Comparison of ENCODE assay signal across 9 mouse cellular contexts in the genomic region with DNA sequence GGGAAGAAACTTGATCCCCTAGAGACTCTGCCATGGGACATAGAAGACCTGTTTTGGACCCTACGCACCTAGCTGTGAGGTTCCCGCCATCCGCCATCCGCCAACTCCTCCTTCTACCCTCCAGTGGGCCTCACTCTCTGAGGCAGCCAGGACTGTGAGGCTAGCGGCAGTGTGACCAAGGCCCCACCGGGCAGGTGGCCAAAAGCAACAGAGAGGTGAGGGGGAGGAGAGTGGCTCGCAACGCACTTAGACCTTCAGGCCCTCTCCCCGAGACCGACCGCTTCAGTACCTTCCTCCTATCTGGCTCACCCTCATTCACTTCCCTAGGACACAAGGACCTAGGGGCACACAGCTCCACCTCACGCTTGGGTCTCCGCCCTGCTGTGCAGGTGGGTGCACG. TPM values are rescaled to one million over a fixed set of nuclear protein-coding genes. Genes with fewer than 3 reads are reported as not detected.
DNase-seq lines count a peak whose midpoint lies in the region; ATAC-seq and TF ChIP-seq lines count a peak whose summit lies in the region.
"Had no signal": no experiment of that assay in that cellular context is flagged by ENCODE, and none has a peak within 500 bp of the region (broad histone marks: within the 10 kb centered on the region; RNA-seq: fewer than 3 reads in every experiment).

No protein-coding gene starts in this region.

- 92% methylated on average over 14 of the region's 14 CpGs for WGBS in embryonic facial prominence, embryonic 10.5 days
- WGBS in midbrain, embryonic 14.5 days = 87% methylated on average over 14 of the region's 14 CpGs

- ATAC-seq in midbrain, embryonic 14.5 days (ENCODE audit: low FRiP score, low TSS enrichment) = no peak

- peak overlapping the region; percentile 44 for H3K27ac ChIP-seq in embryonic facial prominence, embryonic 10.5 days (replicated peaks)
- H3K27ac ChIP-seq in midbrain, embryonic 14.5 days (replicated peaks; ENCODE audit: low read depth, low read length) = no peak overlapping the region

- H3K4me2 ChIP-seq in midbrain, embryonic 14.5 days (ENCODE audit: low read length) = peak overlapping the region; percentile 75

- intact Hi-C loops in heart, postnatal 10 days (cut with DNase I) = loop anchor here (2.0 to 5.0 kb wide), 2 partner anchors 32 to 163 kb away; no protein-coding TSS in a partner anchor

- H3K4me3 ChIP-seq in E14TG2a.4 (replicated peaks; ENCODE audit: low read length) = peak overlapping the region; percentile 43
- peak overlapping the region; percentile 74; the same call in 1 of the 2 replicates for H3K4me3 ChIP-seq in embryonic facial prominence, embryonic 10.5 days
- peak overlapping the region; percentile 8 for H3K4me3 ChIP-seq in midbrain, embryonic 14.5 days (replicated peaks; ENCODE audit: low read depth, low read length)

- H3K9ac ChIP-seq in midbrain, embryonic 14.5 days (replicated peaks; ENCODE audit: low read length) = no peak overlapping the region

- TF ChIP-seq CTCF in E14TG2a.4 (conservative IDR thresholded peaks at IDR 0.05; ENCODE audit: low read length) = no peak

- H3K4me1 ChIP-seq in E14TG2a.4 (replicated peaks; ENCODE audit: low read depth, low read length) = peaks cover 78% of the 10 kb centered on the region
- H3K4me1 ChIP-seq in embryonic facial prominence, embryonic 10.5 days = peaks cover 77% of the 10 kb centered on the region
- H3K4me1 ChIP-seq in midbrain, embryonic 14.5 days (ENCODE audit: control insufficient read depth, insufficient read depth, low read length) = peaks cover 40% of the 10 kb centered on the region

- peaks cover 23% of the 10 kb centered on the region for H3K27me3 ChIP-seq in E14TG2a.4 (ENCODE audit: insufficient read depth, low read length)
- H3K27me3 ChIP-seq in embryonic facial prominence, embryonic 10.5 days (replicated peaks; ENCODE audit: low read depth, poor library complexity, severe bottlenecking) = no peaks in the 10 kb centered on the region
- H3K27me3 ChIP-seq in midbrain, embryonic 14.5 days (ENCODE audit: control insufficient read depth, insufficient read depth, low read length) = no peaks in the 10 kb centered on the region

- H3K36me3 ChIP-seq in E14TG2a.4 (ENCODE audit: insufficient read depth, low read length) = peaks cover 24% of the 10 kb centered on the region
- peaks cover 66% of the 10 kb centered on the region for H3K36me3 ChIP-seq in embryonic facial prominence, embryonic 10.5 days (replicated peaks)
- peaks cover 12% of the 10 kb centered on the region for H3K36me3 ChIP-seq in midbrain, embryonic 14.5 days (ENCODE audit: control insufficient read depth, insufficient read depth, low read length)
- H3K36me3 ChIP-seq: G1E had no signal

- no peak for DNase-seq in embryonic facial prominence, embryonic 10.5 days (ENCODE audit: low spot score)
- DNase-seq in heart, postnatal 10 days = peak; percentile 75 to 78
- peak; percentile 86 to 90 for DNase-seq in kidney, postnatal 36 days
- DNase-seq in midbrain, embryonic 14.5 days = no peak
- no peak for DNase-seq in cerebellum, adult 11-12 months
- DNase-seq in left cerebral cortex, adult 18-20 months (ENCODE audit: low spot score in 2 of 2) = no peak
- DNase-seq in thymus, postnatal 25 days = no peak

- no peaks in the 10 kb centered on the region for H3K9me3 ChIP-seq in E14TG2a.4 (ENCODE audit: low read length)
- H3K9me3 ChIP-seq in embryonic facial prominence, embryonic 10.5 days = no peaks in the 10 kb centered on the region
- no peaks in the 10 kb centered on the region for H3K9me3 ChIP-seq in midbrain, embryonic 14.5 days (ENCODE audit: control insufficient read depth, low read length)
- H3K9me3 ChIP-seq: G1E had no signal

RNA-seq across cellular contexts. Expression of a gene that starts 3.1 kb away (rescaled TPM):
- 20.3 and 20.4 TPM in 2 replicates for polyA plus RNA-seq in embryonic facial prominence, embryonic 10.5 days (2016; fragmentation: Nextera tagmentation; extraction: Ambion mirVana)
- total RNA-seq in heart, postnatal 10 days (2021) = 10 to 100 TPM; 59.4 to 60.9 TPM
- polyA plus RNA-seq in midbrain, embryonic 14.5 days (2014; fragmentation: Nextera tagmentation; extraction: Ambion mirVana) = 8.4 and 9.8 TPM in 2 replicates
- 10 to 100 TPM; 17.7 to 18.6 TPM for total RNA-seq in left cerebral cortex, adult 18-20 months (2021)

RNA-seq across cellular contexts. Expression of a gene that starts 4.1 kb away (rescaled TPM):
- 40.3 and 40.6 TPM in 2 replicates for polyA plus RNA-seq in embryonic facial prominence, embryonic 10.5 days (2016; fragmentation: Nextera tagmentation; extraction: Ambion mirVana)
- total RNA-seq in heart, postnatal 10 days (2021) = 10 to 100 TPM; 10.5 to 15.0 TPM
- 17.2 and 20.5 TPM in 2 replicates for polyA plus RNA-seq in midbrain, embryonic 14.5 days (2014; fragmentation: Nextera tagmentation; extraction: Ambion mirVana)
- 10 to 100 TPM; 14.0 to 14.5 TPM for total RNA-seq in left cerebral cortex, adult 18-20 months (2021)

RNA-seq across cellular contexts. Expression of a gene that starts 13.5 kb away (rescaled TPM):
- 15.3 and 15.5 TPM in 2 replicates for polyA plus RNA-seq in embryonic facial prominence, embryonic 10.5 days (2016; fragmentation: Nextera tagmentation; extraction: Ambion mirVana)
- 10 to 100 TPM; 17.9 to 18.2 TPM for total RNA-seq in heart, postnatal 10 days (2021)
- 0.55 and 0.63 TPM in 2 replicates for polyA plus RNA-seq in midbrain, embryonic 14.5 days (2014; fragmentation: Nextera tagmentation; extraction: Ambion mirVana)
- 1 to 10 TPM; 3.6 to 4.5 TPM for total RNA-seq in left cerebral cortex, adult 18-20 months (2021)

RNA-seq across cellular contexts. Expression of a gene that starts 45.1 kb away (rescaled TPM):
- polyA plus RNA-seq in embryonic facial prominence, embryonic 10.5 days (2016; fragmentation: Nextera tagmentation; extraction: Ambion mirVana) = 34.6 and 38.9 TPM in 2 replicates
- total RNA-seq in heart, postnatal 10 days (2021) = 100 to 1,000 TPM; 106 to 116 TPM
- 15.2 and 20.9 TPM in 2 replicates for polyA plus RNA-seq in midbrain, embryonic 14.5 days (2014; fragmentation: Nextera tagmentation; extraction: Ambion mirVana)
- total RNA-seq in left cerebral cortex, adult 18-20 months (2021) = 10 to 100 TPM; 62.9 to 65.2 TPM

RNA-seq across cellular contexts. Expression of a gene that starts 47.8 kb away (rescaled TPM):
- polyA plus RNA-seq in embryonic facial prominence, embryonic 10.5 days (2016; fragmentation: Nextera tagmentation; extraction: Ambion mirVana) = 0.07 and 0.16 TPM in 2 replicates
- total RNA-seq in heart, postnatal 10 days (2021) = under 1 TPM; 0.17 to 0.22 TPM
- polyA plus RNA-seq in midbrain, embryonic 14.5 days (2014; fragmentation: Nextera tagmentation; extraction: Ambion mirVana) = 0.15 TPM in 1 of 2 replicates, not detected in the other
- under 1 TPM; 0.49 to 0.75 TPM for total RNA-seq in left cerebral cortex, adult 18-20 months (2021)

Comparison
In these comparisons a context has a peak if more than half of its experiments do, and no peak if none do; other contexts are left out.
1. H3K4me3 ChIP-seq: peak in every context shown above with its lines; median percentile 74 in embryonic facial prominence, embryonic 10.5 days; 43 in E14TG2a.4; 8 in midbrain, embryonic 14.5 days.
2. DNase-seq: peak in heart, postnatal 10 days (2 of 2) and kidney, postnatal 36 days (2 of 2); none in embryonic facial prominence, embryonic 10.5 days (single experiment), midbrain, embryonic 14.5 days (single experiment), cerebellum, adult 11-12 months (single experiment), left cerebral cortex, adult 18-20 months (0 of 2) and thymus, postnatal 25 days (single experiment).